Mouse (Mus musculus) right cerebral cortex, adult 18-20 months (tissue): ENCODE measurements around the gene Pstpip1.

ENCODE experiments used
- DNase-seq: peaks from one replicate; pipeline ENCODE4 v3.0.0; 2022; ENCODE audit warnings: mixed read lengths

Gene Pstpip1

GRCm38 (mm10) chr9:56089778-56090520 is at the start of gene Pstpip1:
Gene Pstpip1, plus strand, starts transcription at chr9:56089962.
- peak; percentile 60 for DNase-seq

GRCm38 (mm10) chr9:56041372-56042180 is 48.2 kb upstream of the Pstpip1 start, which contains the start of gene Rcn2:
Gene Rcn2, plus strand, starts transcription at chr9:56041845.
- DNase-seq, result peak; percentile 94

GRCm38 (mm10) chr9:56042181-56042621 is 47.6 kb upstream of the Pstpip1 start:
- no peak for DNase-seq

DNA sequence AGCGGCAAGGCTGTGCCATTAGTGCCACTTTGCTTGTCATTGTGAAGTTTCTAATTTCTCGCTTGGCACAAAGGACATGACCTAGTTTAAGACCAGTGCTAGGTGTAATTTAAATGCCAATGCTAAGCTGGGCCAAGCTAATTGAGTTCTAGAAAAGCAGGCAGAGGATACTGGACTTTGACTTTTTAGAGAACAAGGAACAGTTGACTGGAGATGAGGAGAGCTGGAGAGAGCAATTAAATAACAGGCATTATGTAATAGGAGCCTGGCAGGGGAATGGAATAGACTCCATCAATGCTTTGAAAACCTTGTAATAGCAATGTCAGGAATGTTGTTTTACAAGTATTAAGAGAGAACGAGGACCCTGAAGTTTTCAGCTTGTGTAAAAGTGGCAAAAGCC is 36.0 kb upstream of the Pstpip1 start:
- DNase-seq, result no peak

DNA sequence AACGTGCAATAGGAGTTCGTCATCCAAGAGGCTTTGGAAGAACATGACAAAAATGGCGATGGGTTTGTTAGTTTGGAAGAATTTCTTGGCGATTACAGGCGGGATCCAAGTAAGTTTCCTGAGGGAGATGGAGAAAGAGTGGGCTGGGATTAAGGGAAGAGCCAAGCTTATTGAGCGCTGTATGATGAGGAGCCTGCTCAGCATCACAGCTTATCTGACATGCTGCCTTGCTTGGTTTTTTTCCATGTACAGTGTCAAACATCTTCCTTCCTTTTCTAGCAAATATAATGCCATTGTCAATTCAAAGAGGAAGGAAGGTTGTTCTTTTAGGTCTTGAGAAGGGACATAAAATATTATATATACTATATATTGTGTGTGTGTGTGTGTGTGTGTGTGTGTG is 33.6 kb upstream of the Pstpip1 start:
- DNase-seq, result no peak

- no peak for DNase-seq
Observed at GRCm38 (mm10) chr9:56062336-56062735, 27.4 kb upstream of the Pstpip1 start.

- DNase-seq, result no peak
Observed at GRCm38 (mm10) chr9:56065011-56065410, 24.8 kb upstream of the Pstpip1 start.

GRCm38 (mm10) chr9:56067964-56068363 is 21.8 kb upstream of the Pstpip1 start:
- no peak for DNase-seq

DNA sequence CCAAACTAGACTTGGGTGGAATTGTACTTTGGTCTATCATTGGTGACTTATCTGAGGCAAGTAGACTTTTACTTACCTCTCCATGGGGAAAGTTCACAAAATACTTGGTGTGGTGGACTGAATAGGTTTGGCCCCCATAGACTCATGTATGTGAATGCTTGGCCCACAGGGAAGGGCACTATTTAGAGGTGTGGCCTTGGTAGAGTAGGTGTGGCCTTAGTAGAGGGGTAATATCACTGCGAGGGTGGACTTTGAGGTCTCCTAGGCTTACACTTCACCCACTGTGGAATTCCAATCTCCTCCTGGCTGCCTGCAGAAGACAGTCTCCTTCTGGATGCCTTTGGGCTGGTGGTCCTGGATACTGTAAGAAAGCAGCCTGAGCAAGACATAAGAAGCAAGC is 21.1 kb upstream of the Pstpip1 start:
- DNase-seq, result no peak

DNA sequence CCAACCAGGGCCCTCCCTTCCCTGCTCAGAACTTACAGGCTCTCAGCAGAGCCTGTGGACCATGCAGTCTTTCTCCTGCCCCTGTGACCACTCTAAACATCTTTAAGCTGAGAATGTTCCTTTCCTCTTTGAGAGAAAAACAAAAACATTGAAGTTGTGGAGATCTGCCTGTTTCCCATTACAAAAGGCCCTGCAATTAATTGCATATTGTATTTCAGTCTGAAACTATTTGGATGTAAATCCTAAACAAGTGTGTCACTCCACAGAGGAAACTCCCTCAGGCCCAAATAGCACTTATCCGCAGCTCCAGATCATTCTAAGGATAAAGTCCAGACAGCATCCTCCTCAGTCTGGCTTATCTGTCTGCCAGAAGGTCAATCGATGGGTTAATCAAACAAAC is 16.9 kb upstream of the Pstpip1 start:
- no peak for DNase-seq

- DNase-seq, result no peak
Observed at GRCm38 (mm10) chr9:56074863-56075262, 14.9 kb upstream of the Pstpip1 start.

- peak; percentile 40 for DNase-seq
Observed at GRCm38 (mm10) chr9:56075264-56075663, 14.5 kb upstream of the Pstpip1 start.

DNA sequence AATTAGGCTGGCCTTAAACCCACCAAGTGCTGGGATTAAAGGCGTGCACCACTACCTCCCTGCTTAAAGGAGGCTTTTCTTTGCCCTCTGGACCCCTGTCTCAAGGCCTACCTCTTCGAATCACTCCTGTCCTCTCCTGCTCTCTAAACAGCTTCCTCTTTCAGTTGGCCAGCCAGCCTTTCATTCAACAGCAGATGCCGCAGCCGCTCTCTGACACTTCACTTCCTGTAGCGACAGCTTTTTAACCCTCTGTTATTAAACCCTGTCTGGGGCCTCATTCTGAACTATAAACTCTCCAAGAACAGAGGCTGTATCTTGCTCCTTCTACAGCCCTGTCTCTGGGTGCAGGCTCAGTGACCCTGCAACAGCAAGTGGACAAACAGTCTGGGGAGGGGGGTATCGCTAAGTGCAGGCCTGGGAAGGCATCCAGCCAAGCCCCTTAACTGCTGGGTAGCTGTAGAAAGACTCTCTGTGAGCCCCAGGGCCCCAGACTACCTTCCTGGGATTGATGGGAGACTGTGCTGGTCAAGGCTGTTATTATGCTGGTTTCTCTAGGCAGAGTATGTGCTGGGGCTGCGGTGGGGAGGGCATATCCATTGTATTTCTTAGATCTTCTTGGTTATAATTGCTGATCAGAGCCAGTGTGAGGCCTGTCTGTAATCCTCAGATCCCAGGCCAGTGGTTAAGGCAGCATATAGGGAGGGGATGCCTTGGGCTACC is 13.7 kb upstream of the Pstpip1 start:
- no peak for DNase-seq

- no peak for DNase-seq
Observed at GRCm38 (mm10) chr9:56079587-56079986, 10.2 kb upstream of the Pstpip1 start.

GRCm38 (mm10) chr9:56086524-56086923 is 3.2 kb upstream of the Pstpip1 start:
- DNase-seq, result no peak

DNA sequence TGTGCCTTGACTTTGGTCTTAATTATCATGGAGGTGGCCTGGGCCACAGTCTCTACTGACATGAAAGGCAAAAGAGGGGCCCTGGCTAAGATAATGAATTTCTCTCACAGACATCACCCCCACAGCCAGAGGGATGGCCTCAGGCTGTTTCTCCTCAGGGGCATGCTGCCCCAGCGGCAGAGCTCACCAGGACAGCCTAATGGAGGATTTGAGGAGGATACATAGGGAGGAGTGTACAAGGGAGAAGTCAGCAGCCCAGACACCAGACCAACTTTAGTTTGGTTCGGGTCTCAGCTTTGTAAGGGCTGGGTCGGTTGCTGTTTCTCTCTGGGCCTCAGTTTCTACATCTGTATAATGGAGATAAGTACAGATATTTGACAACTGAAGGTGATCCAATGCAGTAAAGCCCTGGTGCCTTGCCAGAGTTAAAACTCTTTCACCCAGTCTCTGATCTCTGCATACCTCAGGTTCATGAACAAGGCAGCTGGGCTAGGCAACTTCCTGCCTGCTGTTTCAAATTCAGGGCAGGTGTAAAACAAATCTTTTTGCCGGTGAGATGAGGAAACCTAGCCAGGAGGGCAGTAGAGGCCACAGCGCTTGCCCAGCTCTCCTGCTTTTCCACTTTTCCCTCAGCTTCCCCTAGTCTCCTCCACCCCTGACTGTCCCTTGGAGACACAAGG is 924 bp downstream of the Pstpip1 start:
- no peak for DNase-seq

DNA sequence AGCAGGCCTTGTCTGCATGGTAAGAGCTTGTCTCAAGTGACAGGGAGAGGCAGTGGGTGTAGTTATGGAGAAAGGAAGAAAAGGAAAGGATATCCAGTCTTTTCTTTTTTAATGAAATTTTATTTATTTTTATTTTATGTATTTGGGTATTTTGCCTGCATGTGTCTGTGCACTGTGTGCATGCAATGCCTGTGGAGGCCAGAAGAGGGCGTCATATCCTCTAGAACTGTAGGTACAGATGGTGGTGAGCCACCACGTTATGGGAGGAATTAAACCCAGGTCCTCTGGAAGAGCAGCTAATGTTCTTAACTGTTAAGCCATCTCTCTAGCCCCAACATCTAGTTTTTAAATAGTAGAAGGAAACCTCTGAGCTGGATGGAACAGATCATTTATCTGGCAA is 2.3 kb downstream of the Pstpip1 start:
- DNase-seq, result no peak

- DNase-seq, result no peak
Observed at GRCm38 (mm10) chr9:56097584-56098298, 8.0 kb downstream of the Pstpip1 start.

DNA sequence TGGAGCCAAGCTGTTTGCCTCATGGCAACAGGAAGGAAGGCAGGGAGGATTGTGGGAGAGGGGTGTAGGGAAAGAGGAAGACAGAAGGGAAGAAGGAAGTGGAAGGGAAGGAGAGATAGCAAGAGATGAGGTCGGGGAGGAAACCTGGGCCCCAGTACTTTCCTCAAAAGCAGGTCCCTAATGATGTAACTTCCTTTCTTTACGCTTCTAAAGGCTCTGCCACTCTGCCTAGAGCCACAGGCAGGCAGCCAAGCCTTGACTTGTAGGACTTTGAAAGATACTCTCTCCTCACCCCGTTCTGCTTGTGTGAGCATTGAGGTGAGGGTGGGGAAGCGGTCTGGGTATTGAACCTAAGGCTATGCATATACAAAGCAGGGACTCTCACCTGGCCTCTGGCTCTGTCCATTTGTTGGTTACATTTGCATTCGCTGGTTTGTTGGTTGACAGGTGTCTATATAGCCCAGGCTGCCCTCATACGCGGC is 10.3 kb downstream of the Pstpip1 start:
- no peak for DNase-seq

DNA sequence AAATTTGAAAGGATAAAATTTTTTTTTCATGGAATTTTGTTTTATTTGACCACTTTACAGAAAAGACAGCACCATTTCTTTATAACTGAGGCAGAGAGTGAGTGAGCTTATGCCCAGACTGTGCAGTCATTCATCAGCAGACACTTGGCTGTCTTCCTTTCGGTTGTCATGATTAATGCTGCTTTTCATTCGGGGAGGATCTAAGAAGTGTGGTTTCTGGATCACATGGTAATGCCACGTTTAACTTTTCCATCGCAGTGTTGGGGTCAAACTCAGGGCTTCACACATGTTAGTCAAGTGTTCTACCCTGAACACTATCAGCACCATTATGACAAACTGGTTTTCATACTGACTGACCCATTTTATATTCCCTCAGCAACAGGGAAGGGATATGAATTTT is 11.3 kb downstream of the Pstpip1 start:
- no peak for DNase-seq

GRCm38 (mm10) chr9:56104921-56105320 is 15.2 kb downstream of the Pstpip1 start:
- no peak for DNase-seq
